Mouse (Mus musculus): ENCODE measurements at regions not wholly inside any gene's neighbourhood (a gene's known extent, or its start where the extent isn't known, plus 50 kb on each side); places are given as distances from the start of the nearest gene placed in this dataset.

- no peak overlapping the region for H3K4me3 ChIP-seq (ENCODE audit: low read depth, low read length)
- no peaks in the 10 kb centered on the region for H3K9me3 ChIP-seq (ENCODE audit: low read length)
- H3K9ac ChIP-seq, result no peak overlapping the region
- peak; percentile 23 for DNase-seq
- no peaks in the 10 kb centered on the region for H3K4me1 ChIP-seq (ENCODE audit: insufficient read depth)
- TF ChIP-seq CTCF (IDR thresholded peaks at IDR 0.05; ENCODE audit: low read depth), result no peak
- H3K36me3 ChIP-seq (ENCODE audit: insufficient read depth), result no peaks in the 10 kb centered on the region
- H3K4me2 ChIP-seq (ENCODE audit: low read depth), result no peak overlapping the region
- no peaks in the 10 kb centered on the region for H3K27me3 ChIP-seq (ENCODE audit: insufficient read depth, low read length)
- 58% methylated on average over 3 of the region's 3 CpGs for WGBS
- H3K27ac ChIP-seq (ENCODE audit: low read depth, low read length), result no peak overlapping the region
- ATAC-seq, result peak; percentile 84
Measured at GRCm38 (mm10) chrX:14040104-14040503, 170.8 kb upstream of the H2al1n start.

GRCm38 (mm10) chrX:13997817-13998609, 146.8 kb upstream of the Cask start:
- 70% methylated on average over 2 of the region's 2 CpGs for WGBS
- no peak overlapping the region for H3K4me3 ChIP-seq (ENCODE audit: low read depth, low read length)
- no peak for DNase-seq

GRCm38 (mm10) chrX:13978954-13979353, 127.8 kb upstream of the Cask start:
- Histone ChIP-seq H3K4me1 (ENCODE audit: insufficient read depth) (no peaks in the 10 kb centered on the region), H3K4me3 (ENCODE audit: low read depth, low read length) (no peak overlapping the region), H3K27ac (ENCODE audit: low read depth, low read length) (no peak overlapping the region), H3K9ac (no peak overlapping the region), H3K27me3 (ENCODE audit: insufficient read depth, low read length) (no peaks in the 10 kb centered on the region), H3K4me2 (ENCODE audit: low read depth) (no peak overlapping the region), H3K9me3 (ENCODE audit: low read length) (no peaks in the 10 kb centered on the region), H3K36me3 (ENCODE audit: insufficient read depth) (no peaks in the 10 kb centered on the region)
- WGBS, result 94% methylated on average over 2 of the region's 2 CpGs
- DNase-seq, result no peak
- no peak for ATAC-seq
- no peak for TF ChIP-seq CTCF (IDR thresholded peaks at IDR 0.05; ENCODE audit: low read depth)

More at GRCm38 (mm10) chrX:13997817-13998609, 146.8 kb upstream of the Cask start:
- Histone ChIP-seq H3K4me1 (ENCODE audit: insufficient read depth) (no peaks in the 10 kb centered on the region), H3K36me3 (ENCODE audit: insufficient read depth) (no peaks in the 10 kb centered on the region), H3K4me2 (ENCODE audit: low read depth) (no peak overlapping the region), H3K27me3 (ENCODE audit: insufficient read depth, low read length) (no peaks in the 10 kb centered on the region), H3K9me3 (ENCODE audit: low read length) (no peaks in the 10 kb centered on the region), H3K9ac (no peak overlapping the region), H3K27ac (ENCODE audit: low read depth, low read length) (no peak overlapping the region)
- ATAC-seq, result no peak
- TF ChIP-seq CTCF (IDR thresholded peaks at IDR 0.05; ENCODE audit: low read depth), result no peak

Measured in forebrain, postnatal 0 days (tissue).